ENCODE assay signal across 26 mouse cellular contexts in genomic region chr19:25301189-25301588, GRCm38 (mm10).
"Had no signal": no experiment of that assay in that cellular context is flagged by ENCODE, and none has a peak within 500 bp of the region (broad histone marks: within the 10 kb centered on the region; RNA-seq: fewer than 3 reads in every experiment).

No protein-coding gene starts in this region.

- H3K27me3 ChIP-seq: heart, embryonic 15.5 days; hindbrain, embryonic 12.5 days; kidney, embryonic 15.5 days had no signal

- H3K27ac ChIP-seq: gastrocnemius, adult 2 months; heart, adult 2 months; heart, embryonic 13.5 days; heart, embryonic 15.5 days; hindbrain, embryonic 10.5 days; hindbrain, embryonic 12.5 days; hindbrain, embryonic 14.5 days; hindbrain, postnatal 0 days; kidney, embryonic 15.5 days; kidney, postnatal 0 days; layer of hippocampus, adult 2 months; left cerebral cortex, adult 2 months; limb, embryonic 10.5 days; limb, embryonic 12.5 days had no signal

- H3K4me3 ChIP-seq: gastrocnemius, adult 2 months; heart, adult 2 months; heart, embryonic 13.5 days; heart, embryonic 15.5 days; hindbrain, embryonic 10.5 days; hindbrain, embryonic 12.5 days; kidney, embryonic 15.5 days; layer of hippocampus, adult 2 months; left cerebral cortex, adult 2 months; limb, embryonic 10.5 days; limb, embryonic 12.5 days had no signal

- H3K4me1 ChIP-seq: hindbrain, embryonic 12.5 days; limb, embryonic 10.5 days; limb, embryonic 12.5 days had no signal

- DNase-seq: gastrocnemius, adult 2 months; gastrocnemius, postnatal 10 days; gastrocnemius, postnatal 25 days; heart, adult 2 months; heart, postnatal 14 days; heart, postnatal 4 days; kidney, adult 11 months; kidney, adult 2 months; kidney, adult 9 months; kidney, postnatal 14 days; kidney, postnatal 36 days had no signal

- H3K9me3 ChIP-seq: heart, embryonic 13.5 days; heart, embryonic 15.5 days; hindbrain, embryonic 10.5 days; hindbrain, embryonic 12.5 days; kidney, embryonic 15.5 days; limb, embryonic 10.5 days; limb, embryonic 12.5 days had no signal

- H3K36me3 ChIP-seq: heart, embryonic 13.5 days; heart, embryonic 15.5 days; hindbrain, embryonic 10.5 days; hindbrain, embryonic 12.5 days; kidney, embryonic 15.5 days; limb, embryonic 10.5 days; limb, embryonic 12.5 days had no signal

- H3K9ac ChIP-seq: heart, embryonic 13.5 days; heart, embryonic 15.5 days; hindbrain, embryonic 12.5 days; hindbrain, embryonic 14.5 days; kidney, embryonic 15.5 days; limb, embryonic 12.5 days had no signal

- ATAC-seq: forebrain, embryonic 16.5 days; hindbrain, postnatal 0 days; intestine, embryonic 16.5 days had no signal

- H3K4me2 ChIP-seq: heart, embryonic 11.5 days; heart, embryonic 13.5 days; heart, embryonic 15.5 days; hindbrain, embryonic 12.5 days; hindbrain, embryonic 14.5 days; kidney, embryonic 15.5 days; limb, embryonic 12.5 days had no signal
